Mouse (Mus musculus) c-Kit-negative CD71-positive TER-119-positive erythroid progenitor cells, embryonic 14.5 days (primary cell): Measurements from ENCODE around the gene Gm20696.

Source experiments
- DNase-seq: peaks from one replicate; pipeline ENCODE4 v3.0.0-alpha.2; 2013; ENCODE audit warnings: low read depth, low spot score

The Gm20696 gene

GRCm38 (mm10) chr6:99295495-99295894 lies 371.1 kb downstream of the Gm20696 start:
- no peak for DNase-seq

- no peak for DNase-seq
These were observed 377.4 kb downstream of the Gm20696 start for GRCm38 (mm10) chr6:99289220-99289619.

GRCm38 (mm10) chr6:99285026-99285425 lies 381.6 kb downstream of the Gm20696 start:
- no peak for DNase-seq

- no peak for DNase-seq
These were observed 382.6 kb downstream of the Gm20696 start for GRCm38 (mm10) chr6:99284019-99284418.

- no peak for DNase-seq
These were observed 383.5 kb downstream of the Gm20696 start for GRCm38 (mm10) chr6:99282866-99283657.

GRCm38 (mm10) chr6:99281433-99281832 lies 385.2 kb downstream of the Gm20696 start:
- no peak for DNase-seq

- DNase-seq, result no peak
These were observed 386.0 kb downstream of the Gm20696 start for GRCm38 (mm10) chr6:99280619-99281018.

GRCm38 (mm10) chr6:99277251-99277650 lies 389.3 kb downstream of the Gm20696 start:
- no peak for DNase-seq

- DNase-seq, result no peak
These were observed 390.3 kb downstream of the Gm20696 start for GRCm38 (mm10) chr6:99276297-99276653.

GRCm38 (mm10) chr6:99275381-99276296 lies 391.0 kb downstream of the Gm20696 start:
- no peak for DNase-seq

- no peak for DNase-seq
These were observed 391.9 kb downstream of the Gm20696 start for GRCm38 (mm10) chr6:99274667-99275066.

GRCm38 (mm10) chr6:99274222-99274621 lies 392.4 kb downstream of the Gm20696 start:
- DNase-seq, result no peak

- no peak for DNase-seq
These were observed 393.4 kb downstream of the Gm20696 start for GRCm38 (mm10) chr6:99273177-99273576.

- no peak for DNase-seq
These were observed 394.4 kb downstream of the Gm20696 start for GRCm38 (mm10) chr6:99272174-99272573.

GRCm38 (mm10) chr6:99271741-99272140 lies 394.9 kb downstream of the Gm20696 start:
- DNase-seq, result no peak

- no peak for DNase-seq
These were observed 396.7 kb downstream of the Gm20696 start for GRCm38 (mm10) chr6:99269921-99270320.

GRCm38 (mm10) chr6:99268171-99269061 lies 398.2 kb downstream of the Gm20696 start:
- no peak for DNase-seq

GRCm38 (mm10) chr6:99265945-99266656 lies 400.5 kb downstream of the Gm20696 start:
- no peak for DNase-seq

GRCm38 (mm10) chr6:99265173-99265572 lies 401.4 kb downstream of the Gm20696 start:
- DNase-seq, result no peak

- no peak for DNase-seq
These were observed 402.2 kb downstream of the Gm20696 start for GRCm38 (mm10) chr6:99264192-99265093.
